Mouse (Mus musculus): ENCODE data around the gene Gm26938. TPM values are rescaled to one million over a fixed set of nuclear protein-coding genes. Genes with fewer than 3 reads are reported as not detected.
A peak's percentile ranks its signal among the peaks of the same experiment; 100 is the strongest.

Gene Gm26938
- total RNA-seq, 2 experiments from 2014 or later = not detected

DNA sequence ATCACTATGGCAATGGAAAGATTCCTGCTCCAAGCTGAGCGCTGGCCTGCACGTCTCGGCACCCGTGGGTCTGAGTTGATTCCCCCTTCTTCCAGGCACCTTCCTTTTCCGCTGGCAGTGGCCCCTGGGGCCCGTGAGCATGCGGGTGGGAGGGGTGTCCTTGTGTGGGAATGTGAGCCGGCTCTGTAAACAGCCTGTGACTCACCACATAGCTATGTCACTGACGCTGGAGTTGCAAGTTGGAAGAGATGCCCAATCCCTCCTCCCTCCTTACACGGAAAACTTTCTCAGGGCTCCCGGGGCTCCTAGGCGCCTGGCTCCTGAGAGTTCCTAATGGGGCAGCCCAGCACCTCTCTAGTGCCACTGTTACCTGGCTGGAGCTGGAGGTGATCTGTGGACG is 29.3 kb downstream of the Gm26938 start:
- no peak for ATAC-seq (replicated peaks; ENCODE audit: poor library complexity, severe bottlenecking)

- ATAC-seq (replicated peaks; ENCODE audit: poor library complexity, severe bottlenecking) = no peak
Measured at GRCm38 (mm10) chr5:139796001-139796620, 30.1 kb downstream of the Gm26938 start.

GRCm38 (mm10) chr5:139794938-139795337 is 31.3 kb downstream of the Gm26938 start:
- ATAC-seq (replicated peaks; ENCODE audit: poor library complexity, severe bottlenecking) = peak; percentile 34

GRCm38 (mm10) chr5:139794137-139794536 is 32.1 kb downstream of the Gm26938 start:
- ATAC-seq (replicated peaks; ENCODE audit: poor library complexity, severe bottlenecking) = no peak

DNA sequence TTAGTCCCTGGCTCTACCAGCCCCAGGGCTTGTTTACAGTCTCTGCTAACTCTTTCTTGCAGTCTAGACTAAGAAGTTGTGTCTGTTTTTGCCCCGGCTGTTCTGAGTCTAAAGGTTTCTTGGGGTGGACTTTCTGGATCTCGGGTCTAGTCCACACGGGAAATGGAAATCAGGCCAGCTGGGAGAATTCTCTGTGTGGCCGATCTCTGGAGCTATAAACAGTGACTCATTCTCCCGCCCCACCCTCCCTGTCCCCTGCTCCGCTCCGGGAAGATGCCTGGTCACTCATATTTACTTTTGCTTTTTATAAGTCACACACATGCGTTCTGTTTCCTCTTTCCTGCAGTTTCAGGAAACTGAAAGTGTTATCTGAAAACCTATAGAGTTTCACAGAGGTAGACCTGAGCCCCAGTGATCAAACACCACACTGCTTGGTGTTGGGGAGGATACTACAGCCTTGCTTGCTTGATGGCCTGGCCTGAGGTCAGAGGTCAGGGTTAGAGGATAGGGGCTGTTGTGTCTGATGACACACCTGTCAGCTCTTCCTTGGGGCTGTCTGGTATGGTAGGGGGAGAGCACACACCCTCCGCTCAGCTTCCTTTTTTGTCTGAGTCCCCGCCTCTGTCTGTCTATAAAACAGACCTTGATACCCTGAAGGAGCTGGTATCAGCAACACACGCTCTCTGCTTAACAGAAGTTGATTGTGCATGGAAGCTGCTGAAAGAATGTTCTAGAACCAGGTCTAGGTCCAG is 32.7 kb downstream of the Gm26938 start:
- peak; percentile 8 for ATAC-seq (replicated peaks; ENCODE audit: poor library complexity, severe bottlenecking)

- ATAC-seq (replicated peaks; ENCODE audit: poor library complexity, severe bottlenecking) = no peak
Measured at GRCm38 (mm10) chr5:139792966-139793337, 33.3 kb downstream of the Gm26938 start.

GRCm38 (mm10) chr5:139792159-139792775 is 33.9 kb downstream of the Gm26938 start:
- ATAC-seq (replicated peaks; ENCODE audit: poor library complexity, severe bottlenecking) = no peak

- ATAC-seq (replicated peaks; ENCODE audit: poor library complexity, severe bottlenecking) = peak; percentile 74
Measured at GRCm38 (mm10) chr5:139791227-139792158, 34.7 kb downstream of the Gm26938 start, which contains the start of gene Mafk. Mafk (plus strand) TSS chr5:139791513.

GRCm38 (mm10) chr5:139789466-139789865 is 36.7 kb downstream of the Gm26938 start:
- peak; percentile 29 for ATAC-seq (replicated peaks; ENCODE audit: poor library complexity, severe bottlenecking)

DNA sequence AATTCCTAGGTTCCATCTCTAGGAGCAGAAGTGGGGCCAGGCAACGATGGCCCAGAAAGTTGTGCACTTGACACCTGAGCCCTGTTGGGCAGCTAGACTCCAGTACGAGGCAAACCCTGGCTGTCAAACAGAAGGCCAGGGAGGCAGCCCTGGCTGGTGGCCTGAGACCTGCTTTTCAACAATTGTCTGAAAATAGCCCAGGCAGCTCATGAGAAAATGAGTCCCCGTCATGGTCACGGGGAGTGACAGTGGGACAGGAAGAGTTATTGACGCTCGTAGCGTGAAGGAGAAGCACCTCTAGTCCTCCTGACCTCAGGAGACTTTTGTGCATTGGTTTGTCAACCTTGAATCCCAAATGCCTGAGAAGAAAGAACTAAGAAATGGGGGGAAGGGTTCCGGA is 44.8 kb downstream of the Gm26938 start:
- no peak for ATAC-seq (replicated peaks; ENCODE audit: poor library complexity, severe bottlenecking)

DNA sequence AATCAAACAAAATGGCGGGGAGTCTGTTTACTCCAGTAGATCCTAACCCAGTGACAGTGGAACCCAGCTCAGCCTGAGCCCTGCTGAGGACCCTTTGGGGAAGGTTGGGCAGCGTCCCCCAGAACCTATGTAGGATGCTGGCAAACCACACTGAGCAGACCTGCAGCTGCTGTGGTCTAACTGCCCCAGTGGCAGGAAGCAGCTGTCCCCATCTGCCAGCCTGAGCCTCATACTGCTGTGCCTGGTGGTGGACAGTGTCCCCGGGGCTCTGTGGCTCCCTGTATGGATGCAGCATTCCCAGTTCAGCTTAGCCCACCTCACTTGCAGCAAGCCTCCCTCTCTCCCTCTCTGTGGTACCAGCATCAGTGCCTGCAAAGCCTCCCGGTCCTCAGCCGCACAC is 49.2 kb downstream of the Gm26938 start:
- ATAC-seq (replicated peaks; ENCODE audit: poor library complexity, severe bottlenecking) = peak; percentile 85

DNA sequence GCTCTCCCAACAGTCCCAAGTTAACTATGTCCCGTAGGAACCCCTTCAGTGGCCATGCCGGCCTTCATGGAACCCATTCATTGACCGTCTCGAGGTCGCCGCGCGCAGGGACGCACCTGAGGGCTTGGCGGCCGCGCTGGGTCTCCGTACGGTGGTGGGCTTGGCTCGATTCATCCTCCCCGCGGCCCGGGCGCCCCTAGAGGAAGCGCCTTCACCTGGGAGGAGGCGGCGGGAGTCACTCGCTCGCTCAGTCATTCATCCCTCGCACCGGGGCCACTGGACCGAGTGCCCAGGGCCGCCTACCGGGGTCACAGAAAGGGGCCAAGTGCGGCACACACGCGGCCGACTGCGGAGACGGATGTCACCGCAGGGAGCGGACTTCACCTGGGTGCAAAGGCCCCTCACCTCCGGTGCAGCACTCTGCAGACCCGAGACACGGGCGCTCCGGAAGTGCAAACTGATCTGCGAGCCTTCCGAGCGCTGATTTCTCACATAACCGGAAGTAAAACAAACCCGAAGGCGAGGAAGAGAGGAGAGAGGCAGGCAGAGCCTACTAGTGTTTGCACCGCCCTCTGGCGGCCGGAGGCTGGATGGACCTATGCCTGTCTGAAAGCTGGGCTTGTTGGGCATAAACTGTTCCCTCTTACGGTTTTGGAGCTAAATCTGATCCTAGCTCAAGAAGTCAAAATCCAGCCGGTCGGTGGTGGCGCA is 50.8 kb downstream of the Gm26938 start, which contains the start of gene Ints1:
Ints1 (minus strand) TSS at position 459 of the 711 bp plus-strand sequence.
- peak; percentile 86 for ATAC-seq (replicated peaks; ENCODE audit: poor library complexity, severe bottlenecking)

- ATAC-seq (replicated peaks; ENCODE audit: poor library complexity, severe bottlenecking) = no peak
Measured at GRCm38 (mm10) chr5:139768216-139768615, 58.0 kb downstream of the Gm26938 start.

DNA sequence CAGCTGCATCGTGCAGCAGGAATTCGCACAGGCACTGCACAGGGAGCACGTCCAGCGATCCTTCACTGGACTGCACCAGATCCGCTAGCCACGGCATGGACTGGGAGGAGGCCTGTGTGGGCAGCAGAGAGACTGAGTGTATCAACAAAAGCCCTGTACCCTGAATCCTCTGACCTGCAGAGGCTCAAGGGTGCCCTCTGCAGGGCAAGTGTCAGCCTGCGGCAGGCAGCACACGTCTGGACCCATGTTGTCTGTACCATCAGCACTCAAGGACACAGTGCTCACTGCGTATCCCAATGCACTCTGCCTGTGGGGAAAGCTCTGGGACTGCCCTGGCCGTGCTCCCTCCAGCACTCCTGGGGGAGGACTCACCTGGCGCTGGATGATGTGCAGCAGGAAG is 61.9 kb downstream of the Gm26938 start:
- ATAC-seq (replicated peaks; ENCODE audit: poor library complexity, severe bottlenecking) = peak; percentile 53

DNA sequence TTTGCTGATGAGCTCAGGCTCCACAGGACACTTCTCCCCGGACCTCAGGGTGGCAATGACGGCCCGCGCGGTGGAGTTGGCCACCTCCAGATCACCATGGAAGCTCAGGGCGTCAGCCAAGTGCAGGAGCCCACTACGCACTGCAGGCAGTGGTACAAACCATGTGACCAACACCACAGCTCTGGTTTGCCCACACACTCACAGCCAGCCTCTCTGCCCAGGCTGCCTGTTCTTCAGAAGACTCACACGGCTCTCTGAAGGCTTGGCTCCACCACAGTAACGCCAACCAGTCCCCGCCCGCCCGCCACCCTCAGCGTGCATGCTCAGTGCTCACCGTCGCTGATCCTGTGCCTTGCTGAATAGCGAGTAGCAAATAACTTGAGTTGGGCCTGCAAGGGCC is 68.1 kb downstream of the Gm26938 start:
- ATAC-seq (replicated peaks; ENCODE audit: poor library complexity, severe bottlenecking) = no peak

Other genes with a start within 250 kb of the Gm26938 start
- 8.3 and 9.7 TPM in 2 replicates for gene Micall2, start 90.1 kb downstream of the Gm26938 start, total RNA-seq (2014; fragmentation: Nextera tagmentation)
- 2.8 and 3.9 TPM in 2 replicates for gene Micall2, start 90.1 kb downstream of the Gm26938 start, total RNA-seq (2017)
- 85.9 and 93.1 TPM in 2 replicates for gene Ints1, start 50.7 kb downstream of the Gm26938 start, total RNA-seq (2014; fragmentation: Nextera tagmentation)
- gene Ints1, start 50.7 kb downstream of the Gm26938 start, total RNA-seq (2017) = 46.7 and 53.4 TPM in 2 replicates
- 12.1 and 18.5 TPM in 2 replicates for gene Mafk, start 34.9 kb downstream of the Gm26938 start, total RNA-seq (2014; fragmentation: Nextera tagmentation)
- 18.5 and 23.0 TPM in 2 replicates for gene Mafk, start 34.9 kb downstream of the Gm26938 start, total RNA-seq (2017)
- gene Tmem184a, start 6.5 kb downstream of the Gm26938 start, total RNA-seq (2014; fragmentation: Nextera tagmentation) = not detected in 2 replicates
- gene Tmem184a, start 6.5 kb downstream of the Gm26938 start, total RNA-seq (2017) = 0.04 TPM in 1 of 2 replicates, not detected in the other
- gene Psmg3, start 478 bp upstream of the Gm26938 start, total RNA-seq (2014; fragmentation: Nextera tagmentation) = 79.1 and 83.9 TPM in 2 replicates
- 25.7 and 30.3 TPM in 2 replicates for gene Psmg3, start 478 bp upstream of the Gm26938 start, total RNA-seq (2017)
- not detected in 2 replicates for gene Elfn1, start 81.5 kb upstream of the Gm26938 start, total RNA-seq (2014; fragmentation: Nextera tagmentation)
- not detected in 2 replicates for gene Elfn1, start 81.5 kb upstream of the Gm26938 start, total RNA-seq (2017)

All from granulocyte monocyte progenitor cell, adult 5-6 weeks (primary cell).